Mouse (Mus musculus): ENCODE results near the gene Faf1. TPM values are rescaled to one million over a fixed set of nuclear protein-coding genes. Genes with fewer than 3 reads are reported as not detected.

The Faf1 gene
- polyA plus RNA-seq, 1 experiment from 2014 or later = 29.9 TPM

DNA sequence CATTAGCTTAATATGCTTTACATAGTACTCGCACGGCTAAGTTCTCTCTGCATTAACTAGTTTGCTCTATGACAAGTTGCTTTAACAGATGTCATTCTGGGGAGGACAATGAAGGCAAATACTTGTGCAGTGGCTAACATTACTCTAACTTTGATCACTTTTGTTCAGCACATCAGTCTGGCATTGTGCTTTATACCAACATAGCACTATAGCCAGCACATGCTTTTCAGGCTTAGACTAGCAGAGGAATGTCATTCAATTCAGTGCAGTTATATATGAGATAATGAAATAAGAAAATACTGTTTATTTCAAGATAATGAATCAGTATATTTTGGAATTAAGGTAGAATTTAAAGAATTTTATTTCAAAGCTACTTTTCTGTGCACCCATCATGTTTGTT, 115.9 kb downstream of the Faf1 start:
- H3K4me3 ChIP-seq (ENCODE audit: low read depth, low read length) = no peak overlapping the region
- H3K27me3 ChIP-seq (ENCODE audit: control insufficient read depth, insufficient read depth, low read depth, low read length) = no peaks in the 10 kb centered on the region
- no peak overlapping the region for H3K9ac ChIP-seq (ENCODE audit: low read depth, low read length)
- H3K9me3 ChIP-seq (replicated peaks; ENCODE audit: control insufficient read depth, low read length, poor library complexity, severe bottlenecking) = no peaks in the 10 kb centered on the region
- no peak overlapping the region for H3K4me2 ChIP-seq (ENCODE audit: low read length)
- no peak overlapping the region for H3K27ac ChIP-seq (ENCODE audit: low read length)
- peaks cover 3% of the 10 kb centered on the region; the same call in 1 of the 2 replicates for H3K4me1 ChIP-seq (ENCODE audit: control insufficient read depth, insufficient read depth, low read length)
- H3K36me3 ChIP-seq (ENCODE audit: control insufficient read depth, insufficient read depth, low read length) = no peaks in the 10 kb centered on the region
- no peak for ATAC-seq
- 28% methylated on average over 2 of the region's 2 CpGs for WGBS

DNA sequence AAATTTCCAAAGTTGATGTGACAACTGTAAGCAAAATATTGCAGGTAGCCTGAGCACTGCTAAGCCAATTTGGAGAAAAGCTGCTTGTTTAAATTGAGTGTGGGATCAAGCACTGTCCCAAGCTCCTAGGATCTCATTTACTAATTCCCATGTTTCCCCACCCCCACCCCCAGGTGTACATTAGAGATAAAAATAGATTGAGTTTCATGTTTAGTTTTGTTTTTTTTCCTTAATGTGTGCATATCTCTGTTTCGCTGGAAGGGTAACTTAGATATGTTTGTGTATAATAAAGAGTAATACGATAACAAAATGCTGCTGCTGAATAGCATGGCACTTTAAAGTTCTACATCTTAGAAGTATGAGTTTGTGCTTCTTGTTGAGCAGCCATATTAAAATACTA, 116.7 kb downstream of the Faf1 start:
- H3K4me2 ChIP-seq (ENCODE audit: low read length) = no peak overlapping the region
- no peaks in the 10 kb centered on the region for H3K36me3 ChIP-seq (ENCODE audit: control insufficient read depth, insufficient read depth, low read length)
- H3K27ac ChIP-seq (ENCODE audit: low read length) = no peak overlapping the region
- H3K4me3 ChIP-seq (ENCODE audit: low read depth, low read length) = no peak overlapping the region
- H3K9me3 ChIP-seq (replicated peaks; ENCODE audit: control insufficient read depth, low read length, poor library complexity, severe bottlenecking) = no peaks in the 10 kb centered on the region
- WGBS = 93% methylated on average over 2 of the region's 2 CpGs
- ATAC-seq = no peak
- H3K9ac ChIP-seq (ENCODE audit: low read depth, low read length) = no peak overlapping the region
- H3K27me3 ChIP-seq (ENCODE audit: control insufficient read depth, insufficient read depth, low read depth, low read length) = no peaks in the 10 kb centered on the region
- H3K4me1 ChIP-seq (ENCODE audit: control insufficient read depth, insufficient read depth, low read length) = peaks cover 3% of the 10 kb centered on the region; the same call in 1 of the 2 replicates

DNA sequence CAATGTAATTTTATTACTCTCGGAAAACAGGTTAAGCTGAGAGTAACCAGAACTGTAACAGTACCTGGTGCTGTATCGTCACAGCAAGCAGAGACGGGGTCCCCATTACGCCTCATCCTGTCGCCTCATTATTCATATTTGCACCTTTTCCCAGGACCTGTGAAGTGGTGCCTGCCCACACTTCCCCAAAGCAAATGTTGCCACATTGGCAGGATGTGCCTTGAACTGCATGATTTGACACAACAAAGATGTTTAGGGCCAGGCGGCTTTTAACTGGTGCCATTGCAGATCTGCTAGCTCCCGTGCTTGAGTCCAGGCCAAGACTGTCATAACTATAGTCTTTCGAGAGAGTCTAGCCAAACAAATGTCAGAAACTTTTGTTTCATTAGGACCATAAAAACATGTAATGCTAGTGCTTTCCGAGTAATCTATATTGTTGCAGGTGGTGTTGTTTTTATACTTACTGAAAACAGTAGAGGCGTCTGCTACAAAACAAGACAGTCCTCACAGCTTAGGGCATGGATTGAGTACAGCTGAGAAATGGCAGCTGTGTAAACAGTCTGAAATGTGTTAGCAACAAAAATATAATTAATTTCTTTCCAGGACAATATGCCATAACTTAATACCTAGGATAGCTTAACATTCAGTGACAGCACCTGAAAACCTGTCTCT, 121.3 kb downstream of the Faf1 start:
- ATAC-seq = no peak
- no peaks in the 10 kb centered on the region for H3K27me3 ChIP-seq (ENCODE audit: control insufficient read depth, insufficient read depth, low read depth, low read length)
- no peak overlapping the region for H3K9ac ChIP-seq (ENCODE audit: low read depth, low read length)
- H3K27ac ChIP-seq (ENCODE audit: low read length) = no peak overlapping the region
- no peaks in the 10 kb centered on the region for H3K36me3 ChIP-seq (ENCODE audit: control insufficient read depth, insufficient read depth, low read length)
- no peak overlapping the region for H3K4me2 ChIP-seq (ENCODE audit: low read length)
- no peaks in the 10 kb centered on the region for H3K4me1 ChIP-seq (ENCODE audit: control insufficient read depth, insufficient read depth, low read length)
- H3K4me3 ChIP-seq (ENCODE audit: low read depth, low read length) = no peak overlapping the region
- H3K9me3 ChIP-seq (replicated peaks; ENCODE audit: control insufficient read depth, low read length, poor library complexity, severe bottlenecking) = no peaks in the 10 kb centered on the region
- 82% methylated on average over 10 of the region's 10 CpGs for WGBS

DNA sequence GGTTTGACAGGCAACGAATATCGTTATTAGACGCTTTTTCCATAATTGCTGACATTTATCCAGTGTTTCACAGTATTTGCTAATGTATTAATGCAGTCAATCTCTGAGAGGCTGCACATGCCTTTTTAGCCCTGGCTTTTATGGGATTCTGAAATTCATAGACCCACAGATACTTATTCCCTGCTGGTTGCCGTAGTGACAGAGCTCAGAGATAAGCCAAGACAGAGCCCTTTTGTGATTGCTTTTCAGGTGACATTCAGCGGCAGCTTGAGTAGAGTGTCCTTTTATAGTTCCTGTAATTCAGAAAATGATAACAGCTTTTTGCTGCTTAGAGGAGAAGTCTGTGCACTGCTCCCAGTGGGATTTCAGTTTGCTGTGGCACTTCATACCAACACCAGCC, 130.0 kb downstream of the Faf1 start:
- no peaks in the 10 kb centered on the region for H3K36me3 ChIP-seq (ENCODE audit: control insufficient read depth, insufficient read depth, low read length)
- no peak overlapping the region for H3K4me3 ChIP-seq (ENCODE audit: low read depth, low read length)
- no peak overlapping the region for H3K4me2 ChIP-seq (ENCODE audit: low read length)
- no peaks in the 10 kb centered on the region for H3K9me3 ChIP-seq (replicated peaks; ENCODE audit: control insufficient read depth, low read length, poor library complexity, severe bottlenecking)
- 25% methylated on average over 5 of the region's 5 CpGs for WGBS
- H3K9ac ChIP-seq (ENCODE audit: low read depth, low read length) = no peak overlapping the region
- peak overlapping the region; percentile 54; the same call in 1 of the 2 replicates for H3K27ac ChIP-seq (ENCODE audit: low read length)
- peak; percentile 89 for ATAC-seq
- no peaks in the 10 kb centered on the region for H3K27me3 ChIP-seq (ENCODE audit: control insufficient read depth, insufficient read depth, low read depth, low read length)
- H3K4me1 ChIP-seq (ENCODE audit: control insufficient read depth, insufficient read depth, low read length) = peaks cover 2% of the 10 kb centered on the region

DNA sequence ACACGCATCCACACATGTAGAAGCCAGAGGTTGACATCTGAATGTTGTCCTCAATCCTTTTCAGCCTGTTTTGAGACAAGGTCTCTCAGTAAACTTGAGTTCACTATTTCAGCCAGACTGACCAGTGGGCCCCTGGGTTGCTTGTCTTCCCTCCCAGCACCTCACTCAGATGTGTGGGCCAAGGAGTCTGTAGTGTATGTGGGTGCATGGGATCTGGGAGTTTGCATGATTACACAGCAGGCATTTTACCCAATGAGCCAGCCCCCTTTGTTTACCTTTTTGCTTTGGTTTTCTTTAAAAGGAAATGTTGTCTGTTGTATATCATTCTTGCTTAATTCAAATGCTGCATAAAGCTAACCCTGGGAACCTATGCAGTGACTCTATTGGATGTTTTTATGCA, 138.8 kb downstream of the Faf1 start:
- Histone ChIP-seq H3K9ac (ENCODE audit: low read depth, low read length) (no peak overlapping the region), H3K27ac (ENCODE audit: low read length) (no peak overlapping the region), H3K36me3 (ENCODE audit: control insufficient read depth, insufficient read depth, low read length) (no peaks in the 10 kb centered on the region), H3K9me3 (replicated peaks; ENCODE audit: control insufficient read depth, low read length, poor library complexity, severe bottlenecking) (no peaks in the 10 kb centered on the region), H3K4me3 (ENCODE audit: low read depth, low read length) (no peak overlapping the region), H3K4me2 (ENCODE audit: low read length) (no peak overlapping the region), H3K4me1 (ENCODE audit: control insufficient read depth, insufficient read depth, low read length) (no peaks in the 10 kb centered on the region), H3K27me3 (ENCODE audit: control insufficient read depth, insufficient read depth, low read depth, low read length) (no peaks in the 10 kb centered on the region)
- WGBS = 90% methylated on average over 1 of the region's 1 CpGs
- no peak for ATAC-seq

DNA sequence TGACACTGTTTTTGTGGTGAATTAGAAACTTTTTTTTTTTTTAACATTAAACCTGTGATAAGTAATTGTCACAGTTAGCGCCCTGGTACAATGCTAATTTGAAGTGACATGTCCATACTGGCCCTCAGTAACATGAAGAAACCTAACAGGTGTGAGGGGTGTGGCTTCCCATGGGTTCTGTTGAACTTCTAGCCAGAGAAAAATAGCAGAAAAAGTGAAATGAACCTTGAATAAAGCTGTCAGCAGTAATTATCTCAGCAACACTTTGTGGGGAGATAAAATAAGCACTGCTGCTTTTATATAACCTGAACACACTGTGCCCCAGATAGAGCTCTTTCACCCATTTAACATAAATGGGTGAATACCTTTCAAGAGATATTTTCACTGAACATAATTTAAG, 139.2 kb downstream of the Faf1 start:
- Histone ChIP-seq H3K27me3 (ENCODE audit: control insufficient read depth, insufficient read depth, low read depth, low read length) (no peaks in the 10 kb centered on the region), H3K9me3 (replicated peaks; ENCODE audit: control insufficient read depth, low read length, poor library complexity, severe bottlenecking) (no peaks in the 10 kb centered on the region), H3K9ac (ENCODE audit: low read depth, low read length) (no peak overlapping the region), H3K4me3 (ENCODE audit: low read depth, low read length) (no peak overlapping the region), H3K4me2 (ENCODE audit: low read length) (no peak overlapping the region), H3K36me3 (ENCODE audit: control insufficient read depth, insufficient read depth, low read length) (no peaks in the 10 kb centered on the region), H3K4me1 (ENCODE audit: control insufficient read depth, insufficient read depth, low read length) (no peaks in the 10 kb centered on the region), H3K27ac (ENCODE audit: low read length) (no peak overlapping the region)
- 73% methylated on average over 1 of the region's 1 CpGs for WGBS
- no peak for ATAC-seq

DNA sequence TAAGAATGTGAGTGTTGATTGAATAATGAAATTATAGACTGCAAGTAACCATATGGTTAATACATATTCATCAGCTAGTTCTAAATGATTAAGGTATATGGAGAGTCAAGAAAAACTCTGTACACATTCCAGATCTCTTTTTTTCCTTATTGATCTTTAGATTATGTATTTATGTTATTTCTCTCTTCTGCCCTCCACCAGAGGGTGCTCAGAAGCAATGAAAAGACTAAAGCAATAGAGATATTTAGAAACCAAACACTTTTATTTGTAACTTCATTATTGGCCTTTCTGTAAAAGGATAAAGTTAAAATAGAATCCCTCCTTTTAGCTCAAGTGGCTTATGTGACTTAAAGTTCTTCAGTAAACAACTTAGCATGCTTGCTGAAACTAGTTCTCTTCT, 143.1 kb downstream of the Faf1 start:
- Histone ChIP-seq H3K4me2 (ENCODE audit: low read length) (no peak overlapping the region), H3K27ac (ENCODE audit: low read length) (no peak overlapping the region), H3K4me3 (ENCODE audit: low read depth, low read length) (no peak overlapping the region), H3K36me3 (ENCODE audit: control insufficient read depth, insufficient read depth, low read length) (no peaks in the 10 kb centered on the region), H3K9me3 (replicated peaks; ENCODE audit: control insufficient read depth, low read length, poor library complexity, severe bottlenecking) (no peaks in the 10 kb centered on the region), H3K27me3 (ENCODE audit: control insufficient read depth, insufficient read depth, low read depth, low read length) (no peaks in the 10 kb centered on the region), H3K9ac (ENCODE audit: low read depth, low read length) (no peak overlapping the region), H3K4me1 (ENCODE audit: control insufficient read depth, insufficient read depth, low read length) (no peaks in the 10 kb centered on the region)
- ATAC-seq = no peak

DNA sequence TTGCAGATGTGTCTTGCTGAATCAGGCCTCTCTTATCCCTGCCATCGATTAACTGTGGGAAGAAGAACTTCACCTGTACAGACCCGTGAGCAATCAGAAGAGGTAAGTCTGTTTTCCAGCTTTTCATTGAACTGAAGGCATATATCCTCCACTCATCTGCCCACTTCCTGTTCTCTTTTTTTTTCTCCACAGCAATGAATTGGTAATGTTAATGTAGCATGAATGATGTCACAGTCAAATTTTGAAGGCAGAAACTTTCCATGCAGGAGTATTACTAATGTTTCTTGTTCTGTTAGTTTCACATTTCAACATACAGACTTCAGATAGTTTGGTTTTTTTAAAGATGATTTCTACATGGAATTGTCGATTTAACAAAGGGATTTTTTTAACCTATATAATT, 153.4 kb downstream of the Faf1 start:
- no peak overlapping the region for H3K9ac ChIP-seq (ENCODE audit: low read depth, low read length)
- H3K4me2 ChIP-seq (ENCODE audit: low read length) = no peak overlapping the region
- H3K27me3 ChIP-seq (ENCODE audit: control insufficient read depth, insufficient read depth, low read depth, low read length) = no peaks in the 10 kb centered on the region
- no peaks in the 10 kb centered on the region for H3K9me3 ChIP-seq (replicated peaks; ENCODE audit: control insufficient read depth, low read length, poor library complexity, severe bottlenecking)
- no peak overlapping the region for H3K27ac ChIP-seq (ENCODE audit: low read length)
- no peak for ATAC-seq
- 93% methylated on average over 3 of the region's 3 CpGs for WGBS
- H3K4me1 ChIP-seq (ENCODE audit: control insufficient read depth, insufficient read depth, low read length) = no peaks in the 10 kb centered on the region
- no peaks in the 10 kb centered on the region for H3K36me3 ChIP-seq (ENCODE audit: control insufficient read depth, insufficient read depth, low read length)
- H3K4me3 ChIP-seq (ENCODE audit: low read depth, low read length) = no peak overlapping the region

DNA sequence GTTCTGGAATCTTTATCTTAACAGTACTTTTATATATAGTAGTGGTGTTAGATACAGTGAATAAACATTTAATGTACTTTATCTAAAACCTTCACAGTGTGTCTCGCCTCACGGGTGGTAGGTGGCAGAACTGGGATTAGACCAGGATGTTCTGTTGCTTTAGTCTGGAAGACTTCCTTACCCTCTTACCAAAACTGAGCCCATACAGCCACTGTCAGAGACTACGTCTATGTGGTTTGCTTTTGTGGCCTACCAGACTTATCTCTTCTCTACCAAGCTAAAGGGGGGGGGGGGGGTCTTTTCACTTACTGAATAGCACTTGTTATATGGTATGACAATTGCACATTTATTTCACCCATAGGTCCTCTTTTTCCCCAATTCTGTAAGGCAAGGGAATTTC, 181.5 kb downstream of the Faf1 start:
- no peak for ATAC-seq
- H3K27me3 ChIP-seq (ENCODE audit: control insufficient read depth, insufficient read depth, low read depth, low read length) = no peaks in the 10 kb centered on the region; the same call in 1 of the 2 replicates
- 0 out of 2 replicates have a peak, but pooled peaks cover 4% of the 10 kb centered on the region for H3K36me3 ChIP-seq (ENCODE audit: control insufficient read depth, insufficient read depth, low read length)
- H3K4me2 ChIP-seq (ENCODE audit: low read length) = no peak overlapping the region
- H3K4me3 ChIP-seq (ENCODE audit: low read depth, low read length) = no peak overlapping the region
- peaks cover 8% of the 10 kb centered on the region for H3K4me1 ChIP-seq (ENCODE audit: control insufficient read depth, insufficient read depth, low read length)
- H3K9me3 ChIP-seq (replicated peaks; ENCODE audit: control insufficient read depth, low read length, poor library complexity, severe bottlenecking) = no peaks in the 10 kb centered on the region
- H3K9ac ChIP-seq (ENCODE audit: low read depth, low read length) = no peak overlapping the region
- 68% methylated on average over 3 of the region's 3 CpGs for WGBS
- H3K27ac ChIP-seq (ENCODE audit: low read length) = no peak overlapping the region

Measured in midbrain, embryonic 16.5 days (tissue).